Mouse (Mus musculus) liver, embryonic 14.5 days (tissue): Measurements from ENCODE around the gene Zfp366.

Experiments used
- CTCF ChIP-seq: IDR thresholded peaks from 2 replicates; pipeline ENCODE4 v1.5.1; 2016; ENCODE audit warnings: antibody characterized with exemption, low read depth, control low read depth
- EP300 ChIP-seq: IDR thresholded peaks from 2 replicates; pipeline ENCODE4 v1.6.1; 2016; ENCODE audit warnings: antibody characterized with exemption, low read depth

GRCm38 (mm10) chr13:99254215-99254614 is 69.6 kb downstream of the Zfp366 start:
- TF ChIP-seq CTCF: no peak
- no peak for TF ChIP-seq EP300
